Mouse (Mus musculus): Measurements from ENCODE around the gene 0610040J01Rik. TPM values are rescaled to one million over a fixed set of nuclear protein-coding genes. Genes with fewer than 3 reads are reported as not detected.

The 0610040J01Rik gene
- polyA plus RNA-seq, 1 experiment from 2014 or later, result 2.8 TPM

DNA sequence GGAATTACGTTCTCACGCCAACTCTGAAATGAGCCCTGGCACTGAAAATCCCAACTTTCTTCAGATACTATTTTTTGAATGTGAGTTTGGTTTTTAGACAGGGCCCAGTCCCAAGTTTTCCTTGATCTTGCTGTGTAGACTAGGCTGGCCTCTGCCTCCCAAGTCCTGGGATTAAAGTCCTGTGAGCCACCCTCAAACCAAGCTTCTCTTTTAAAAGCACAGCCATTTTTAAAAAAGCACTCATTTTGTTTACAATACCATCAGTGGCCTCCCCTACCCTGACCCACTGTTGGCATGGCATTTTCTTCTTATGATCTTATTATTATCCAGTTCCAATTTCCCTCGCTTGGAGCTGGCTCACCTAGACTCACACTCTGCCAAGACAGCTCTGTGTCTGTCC is 22.3 kb downstream of the 0610040J01Rik start:
- H3K27ac ChIP-seq, result no peak overlapping the region
- no peaks in the 10 kb centered on the region for H3K36me3 ChIP-seq (ENCODE audit: poor library complexity, severe bottlenecking)
- H3K9ac ChIP-seq, result no peak overlapping the region
- H3K27me3 ChIP-seq, result no peaks in the 10 kb centered on the region
- no peak overlapping the region for H3K4me2 ChIP-seq
- no peak overlapping the region for H3K4me3 ChIP-seq
- H3K9me3 ChIP-seq (replicated peaks), result no peaks in the 10 kb centered on the region
- 81% methylated on average over 3 of the region's 3 CpGs for WGBS
- H3K4me1 ChIP-seq, result no peaks in the 10 kb centered on the region
- ATAC-seq, result no peak

- H3K4me2 ChIP-seq, result no peak overlapping the region
- no peak overlapping the region for H3K27ac ChIP-seq
- no peaks in the 10 kb centered on the region for H3K4me1 ChIP-seq
- WGBS, result 93% methylated on average over 5 of the region's 5 CpGs
- H3K4me3 ChIP-seq, result no peak overlapping the region
- H3K9me3 ChIP-seq (replicated peaks), result no peaks in the 10 kb centered on the region
- no peaks in the 10 kb centered on the region for H3K36me3 ChIP-seq (ENCODE audit: poor library complexity, severe bottlenecking)
- H3K9ac ChIP-seq, result no peak overlapping the region
- H3K27me3 ChIP-seq, result no peaks in the 10 kb centered on the region
- ATAC-seq, result no peak
These were observed 25.0 kb downstream of the 0610040J01Rik start for GRCm38 (mm10) chr5:63837115-63837514.

DNA sequence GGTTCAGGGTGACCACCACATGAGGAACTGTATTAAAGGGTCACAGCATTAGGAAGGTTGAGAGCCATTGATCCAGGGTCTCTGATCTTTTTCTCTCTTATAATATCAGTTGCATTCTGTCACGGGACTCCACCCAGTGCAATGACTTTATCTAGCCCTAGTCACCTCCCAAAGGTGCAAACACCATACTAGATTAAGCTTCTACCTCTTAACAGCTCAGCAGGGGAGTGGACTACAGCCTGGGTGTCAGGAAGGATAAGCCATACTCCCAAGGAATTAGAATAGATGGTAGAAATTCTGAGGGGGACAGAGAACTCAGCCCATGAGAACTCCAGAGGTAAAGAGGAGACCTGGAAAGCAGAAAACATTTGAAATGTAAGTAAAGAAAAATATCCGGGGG is 25.7 kb downstream of the 0610040J01Rik start:
- ATAC-seq, result no peak
- H3K9me3 ChIP-seq (replicated peaks), result no peaks in the 10 kb centered on the region
- 96% methylated on average over 2 of the region's 2 CpGs for WGBS
- H3K27me3 ChIP-seq, result no peaks in the 10 kb centered on the region
- no peak overlapping the region for H3K9ac ChIP-seq
- no peak overlapping the region for H3K4me2 ChIP-seq
- no peak overlapping the region for H3K27ac ChIP-seq
- H3K4me3 ChIP-seq, result no peak overlapping the region
- H3K36me3 ChIP-seq (ENCODE audit: poor library complexity, severe bottlenecking), result no peaks in the 10 kb centered on the region
- no peaks in the 10 kb centered on the region for H3K4me1 ChIP-seq

GRCm38 (mm10) chr5:63839801-63840416 is 27.7 kb downstream of the 0610040J01Rik start:
- no peak overlapping the region for H3K4me3 ChIP-seq
- 80% methylated on average over 12 of the region's 12 CpGs for WGBS
- no peaks in the 10 kb centered on the region for H3K4me1 ChIP-seq
- no peaks in the 10 kb centered on the region for H3K27me3 ChIP-seq
- no peak for ATAC-seq
- H3K4me2 ChIP-seq, result no peak overlapping the region
- H3K27ac ChIP-seq, result no peak overlapping the region
- H3K36me3 ChIP-seq (ENCODE audit: poor library complexity, severe bottlenecking), result no peaks in the 10 kb centered on the region
- H3K9ac ChIP-seq, result no peak overlapping the region
- H3K9me3 ChIP-seq (replicated peaks), result peaks cover 2% of the 10 kb centered on the region; the same call in 1 of the 2 replicates

DNA sequence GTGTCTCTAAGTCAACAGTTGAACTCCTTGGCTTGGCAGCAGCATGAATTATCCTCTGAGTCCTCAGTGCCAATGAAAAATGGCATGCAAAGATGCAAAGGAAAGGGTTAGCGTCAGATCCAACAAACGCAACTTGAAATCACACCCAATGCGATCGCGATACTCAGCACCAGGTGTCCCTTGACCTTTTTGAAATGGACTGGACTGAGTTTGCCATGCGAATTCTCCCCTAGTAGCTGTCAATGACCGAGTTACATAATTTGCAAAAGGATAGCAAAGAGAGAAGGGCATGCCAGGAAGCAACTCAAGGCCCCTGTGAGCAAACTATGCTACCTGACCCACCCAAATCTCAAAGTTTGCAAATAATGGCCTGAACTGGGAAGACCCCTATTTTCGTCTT is 34.9 kb downstream of the 0610040J01Rik start:
- Histone ChIP-seq H3K36me3 (ENCODE audit: poor library complexity, severe bottlenecking) (no peaks in the 10 kb centered on the region), H3K4me3 (no peak overlapping the region), H3K27ac (no peak overlapping the region), H3K4me1 (no peaks in the 10 kb centered on the region), H3K9me3 (replicated peaks) (peaks cover 9% of the 10 kb centered on the region; the same call in 1 of the 2 replicates), H3K4me2 (no peak overlapping the region), H3K9ac (no peak overlapping the region), H3K27me3 (no peaks in the 10 kb centered on the region)
- WGBS, result 93% methylated on average over 8 of the region's 8 CpGs
- no peak for ATAC-seq

GRCm38 (mm10) chr5:63847541-63848226 is 35.5 kb downstream of the 0610040J01Rik start:
- Histone ChIP-seq H3K4me1 (no peaks in the 10 kb centered on the region), H3K4me2 (no peak overlapping the region), H3K27ac (no peak overlapping the region), H3K9me3 (replicated peaks) (peaks cover 9% of the 10 kb centered on the region; the same call in 1 of the 2 replicates), H3K4me3 (no peak overlapping the region), H3K36me3 (ENCODE audit: poor library complexity, severe bottlenecking) (no peaks in the 10 kb centered on the region), H3K27me3 (no peaks in the 10 kb centered on the region), H3K9ac (no peak overlapping the region)
- no peak for ATAC-seq
- WGBS, result 90% methylated on average over 13 of the region's 13 CpGs

GRCm38 (mm10) chr5:63858901-63859300 is 46.7 kb downstream of the 0610040J01Rik start:
- no peaks in the 10 kb centered on the region for H3K36me3 ChIP-seq (ENCODE audit: poor library complexity, severe bottlenecking)
- H3K4me1 ChIP-seq, result no peaks in the 10 kb centered on the region
- no peak overlapping the region for H3K4me2 ChIP-seq
- 90% methylated on average over 8 of the region's 8 CpGs for WGBS
- no peak overlapping the region for H3K4me3 ChIP-seq
- H3K9ac ChIP-seq, result no peak overlapping the region
- no peaks in the 10 kb centered on the region for H3K9me3 ChIP-seq (replicated peaks)
- H3K27me3 ChIP-seq, result no peaks in the 10 kb centered on the region
- ATAC-seq, result no peak
- H3K27ac ChIP-seq, result no peak overlapping the region

DNA sequence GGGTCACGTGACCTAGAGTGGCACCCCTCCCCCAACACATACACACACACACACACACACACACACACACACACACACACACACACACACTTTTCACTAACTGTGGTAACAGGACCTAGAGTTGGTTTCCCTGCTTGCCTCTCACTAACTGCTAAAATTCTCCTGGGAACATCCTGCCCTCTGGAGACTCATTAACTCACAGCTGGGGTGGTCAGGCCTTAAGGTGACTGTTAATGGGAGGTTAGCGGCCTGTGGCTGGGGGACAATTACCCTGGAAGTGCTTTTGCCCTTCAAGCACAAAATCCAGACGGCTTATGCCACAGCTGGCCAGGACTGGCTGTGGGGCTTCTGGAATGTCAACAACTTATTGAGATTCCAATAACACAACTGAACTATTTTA is 55.3 kb downstream of the 0610040J01Rik start:
- H3K27me3 ChIP-seq, result no peaks in the 10 kb centered on the region
- H3K4me2 ChIP-seq, result no peak overlapping the region
- no peak overlapping the region for H3K27ac ChIP-seq
- no peaks in the 10 kb centered on the region for H3K9me3 ChIP-seq (replicated peaks)
- WGBS, result 30% methylated on average over 3 of the region's 3 CpGs
- peaks cover 9% of the 10 kb centered on the region for H3K4me1 ChIP-seq
- H3K9ac ChIP-seq, result no peak overlapping the region
- no peaks in the 10 kb centered on the region for H3K36me3 ChIP-seq (ENCODE audit: poor library complexity, severe bottlenecking)
- no peak for ATAC-seq
- H3K4me3 ChIP-seq, result no peak overlapping the region

GRCm38 (mm10) chr5:63872176-63872932 is 60.2 kb downstream of the 0610040J01Rik start:
- H3K27ac ChIP-seq, result peak overlapping the region; percentile 51
- WGBS, result 27% methylated on average over 17 of the region's 17 CpGs
- no peak overlapping the region for H3K4me2 ChIP-seq
- H3K4me3 ChIP-seq, result no peak overlapping the region
- H3K4me1 ChIP-seq, result peaks cover 14% of the 10 kb centered on the region
- H3K9me3 ChIP-seq (replicated peaks), result no peaks in the 10 kb centered on the region
- peak; percentile 82 for ATAC-seq
- H3K27me3 ChIP-seq, result no peaks in the 10 kb centered on the region
- no peak overlapping the region for H3K9ac ChIP-seq
- H3K36me3 ChIP-seq (ENCODE audit: poor library complexity, severe bottlenecking), result no peaks in the 10 kb centered on the region

DNA sequence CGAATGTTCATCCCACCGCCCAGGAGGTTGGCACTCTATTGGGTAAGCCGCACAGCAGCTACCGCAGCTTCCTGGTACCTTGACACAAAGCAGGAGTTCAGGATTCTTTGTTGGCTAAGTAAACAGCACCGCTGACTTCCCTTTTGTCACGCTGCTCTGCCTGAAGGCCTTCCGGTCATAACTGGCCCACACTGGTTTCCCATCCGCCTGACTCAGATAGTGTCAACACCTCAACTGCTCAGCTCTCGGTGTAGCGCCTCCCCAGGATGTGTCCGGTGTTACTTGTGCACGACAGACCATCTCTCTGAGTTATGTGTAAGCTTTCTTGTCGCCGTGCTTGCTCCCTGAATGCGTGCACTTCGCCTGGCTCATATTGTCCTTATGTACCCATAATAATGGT is 62.7 kb downstream of the 0610040J01Rik start:
- Histone ChIP-seq H3K36me3 (ENCODE audit: poor library complexity, severe bottlenecking) (no peaks in the 10 kb centered on the region), H3K4me3 (no peak overlapping the region), H3K4me1 (peaks cover 14% of the 10 kb centered on the region), H3K9me3 (replicated peaks) (no peaks in the 10 kb centered on the region), H3K27me3 (no peaks in the 10 kb centered on the region), H3K9ac (no peak overlapping the region), H3K4me2 (no peak overlapping the region), H3K27ac (no peak overlapping the region)
- ATAC-seq, result no peak
- WGBS, result 79% methylated on average over 16 of the region's 16 CpGs

GRCm38 (mm10) chr5:63876081-63876480 is 63.9 kb downstream of the 0610040J01Rik start:
- no peak for ATAC-seq
- H3K4me1 ChIP-seq, result peaks cover 14% of the 10 kb centered on the region
- H3K9ac ChIP-seq, result no peak overlapping the region
- no peaks in the 10 kb centered on the region for H3K9me3 ChIP-seq (replicated peaks)
- H3K4me3 ChIP-seq, result no peak overlapping the region
- no peak overlapping the region for H3K4me2 ChIP-seq
- 82% methylated on average over 4 of the region's 4 CpGs for whole genome bisulfite sequencing
- no peak overlapping the region for H3K27ac ChIP-seq
- no peaks in the 10 kb centered on the region for H3K36me3 ChIP-seq (ENCODE audit: poor library complexity, severe bottlenecking)
- H3K27me3 ChIP-seq, result no peaks in the 10 kb centered on the region

DNA sequence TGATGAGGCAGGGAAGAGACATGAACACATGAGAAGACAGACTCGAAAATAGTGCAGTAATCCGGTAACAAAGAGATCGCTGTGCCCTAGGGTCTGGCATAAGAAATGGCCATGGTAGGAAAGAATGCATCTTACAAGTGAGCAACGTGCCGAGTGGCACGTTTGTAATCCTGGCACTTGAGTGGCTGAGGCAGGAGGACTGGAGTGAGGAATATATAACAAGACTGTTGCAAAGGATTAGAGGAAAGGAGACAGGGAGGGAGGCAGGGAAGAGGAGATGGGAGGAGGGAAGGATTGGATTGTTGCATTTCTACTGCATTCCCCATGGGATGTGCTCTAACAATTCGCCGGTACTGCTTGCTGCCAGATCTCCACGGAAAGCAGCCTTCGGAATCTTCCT is 66.9 kb downstream of the 0610040J01Rik start:
- H3K9ac ChIP-seq, result no peak overlapping the region
- no peaks in the 10 kb centered on the region for H3K36me3 ChIP-seq (ENCODE audit: poor library complexity, severe bottlenecking)
- H3K4me2 ChIP-seq, result no peak overlapping the region
- H3K27ac ChIP-seq, result no peak overlapping the region
- no peak overlapping the region for H3K4me3 ChIP-seq
- H3K4me1 ChIP-seq, result no peaks in the 10 kb centered on the region
- no peaks in the 10 kb centered on the region for H3K27me3 ChIP-seq
- ATAC-seq, result no peak
- WGBS, result 67% methylated on average over 10 of the region's 10 CpGs
- no peaks in the 10 kb centered on the region for H3K9me3 ChIP-seq (replicated peaks)
